Mouse (Mus musculus) c-Kit-negative CD71-positive TER-119-positive erythroid progenitor cells, embryonic 14.5 days (primary cell): ENCODE results near the gene Bcl7c.
"Not testable (repeated sequence)": the region's sequence is repeated elsewhere in the genome, so short reads cannot be mapped to it uniquely, and the experiment has no call there.

ENCODE experiments used
- DNase-seq: peaks from one replicate; pipeline ENCODE4 v3.0.0-alpha.2; 2013; ENCODE audit warnings: low read depth, low spot score

Bcl7c gene

DNA sequence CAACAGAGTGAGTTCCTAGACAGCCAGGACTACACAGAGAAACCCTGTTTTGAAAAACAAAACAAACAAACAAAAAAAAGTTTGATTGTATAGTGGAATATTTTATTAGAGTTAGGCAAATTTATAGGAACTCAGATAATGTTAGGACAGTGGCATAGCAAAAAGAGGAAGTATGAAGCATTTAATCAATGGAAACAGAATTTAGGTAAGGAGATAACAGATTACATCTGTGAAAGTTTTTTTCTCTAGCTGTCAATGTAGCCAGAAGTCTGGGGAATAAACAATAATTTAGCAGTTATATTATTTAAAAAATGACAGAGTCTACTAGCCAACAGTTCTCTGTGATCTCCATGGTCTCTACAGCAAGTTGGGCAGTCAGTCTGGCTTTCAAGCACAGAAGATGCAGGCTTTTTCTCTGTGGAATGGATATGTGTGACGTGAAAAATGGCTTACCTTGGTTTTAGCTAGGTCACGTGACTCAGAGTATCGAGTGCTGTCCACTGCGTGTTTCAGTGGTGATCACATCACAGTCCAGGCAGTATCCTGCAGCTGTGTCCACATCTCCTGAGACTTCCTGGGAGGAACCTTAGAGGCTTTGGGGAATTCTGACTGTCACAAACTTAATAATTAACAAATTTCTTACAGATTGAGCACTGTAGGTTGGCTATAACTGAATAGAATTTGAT, 60.1 kb downstream of the Bcl7c start:
- no peak for DNase-seq

DNA sequence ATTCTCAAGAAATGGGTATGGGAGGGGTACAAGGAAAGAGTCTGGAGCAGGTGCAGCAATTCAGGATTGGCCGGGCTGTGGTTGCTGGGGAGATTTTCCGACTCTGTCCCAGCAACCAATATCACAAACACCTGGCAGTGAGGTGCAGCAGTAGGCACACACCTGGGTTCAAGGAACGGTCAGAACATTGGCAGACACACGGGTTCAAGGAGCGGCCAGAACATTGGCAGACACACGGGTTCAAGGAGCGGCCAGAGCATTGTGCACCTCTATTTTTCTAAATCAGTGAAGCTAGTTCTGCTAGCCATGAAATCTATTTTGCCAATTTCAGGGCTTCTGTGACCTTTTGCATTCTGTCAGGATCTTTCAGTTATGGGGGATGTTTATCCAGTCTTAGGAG, 61.2 kb downstream of the Bcl7c start:
- DNase-seq, result not testable (repeated sequence)

DNA sequence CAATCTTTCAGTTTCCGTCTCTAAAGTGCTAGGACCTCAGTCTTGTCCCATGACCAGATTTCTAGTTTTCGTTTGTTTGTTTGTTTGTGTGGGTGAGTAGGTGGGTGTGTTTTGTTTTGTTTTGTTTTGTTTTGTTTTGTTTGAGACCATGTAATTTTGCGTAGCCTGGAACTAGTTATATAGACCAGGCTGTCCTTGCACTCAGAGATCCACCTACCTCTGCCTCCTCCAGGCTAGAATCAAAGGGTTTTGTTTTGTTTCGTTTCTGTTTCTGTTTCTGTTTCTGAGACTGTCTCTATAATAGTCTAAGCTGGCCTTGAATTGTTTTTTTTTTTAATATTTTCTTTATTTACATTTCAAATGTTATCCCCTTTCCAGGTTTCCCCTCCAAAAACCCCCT, 62.4 kb downstream of the Bcl7c start:
- no peak for DNase-seq

DNA sequence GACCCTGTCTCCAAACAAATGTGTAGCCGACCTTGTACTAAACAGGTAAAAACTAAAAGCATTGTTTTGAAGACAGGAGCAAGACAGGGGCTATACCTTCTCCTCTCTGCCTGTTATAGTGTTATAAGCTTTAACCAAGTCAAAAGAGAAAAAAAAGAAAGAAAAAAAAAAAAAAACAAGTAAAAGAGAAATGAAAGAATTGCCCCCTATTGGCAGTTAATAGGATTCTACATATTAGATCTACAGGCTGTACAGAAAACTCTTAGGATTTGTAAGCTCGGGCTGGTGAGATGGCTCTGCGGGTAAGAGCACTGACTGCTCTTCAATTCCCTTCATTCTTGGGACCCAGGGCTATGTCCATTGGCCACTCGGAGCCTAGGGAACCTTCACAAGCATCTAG, 66.5 kb downstream of the Bcl7c start:
- no peak for DNase-seq

DNA sequence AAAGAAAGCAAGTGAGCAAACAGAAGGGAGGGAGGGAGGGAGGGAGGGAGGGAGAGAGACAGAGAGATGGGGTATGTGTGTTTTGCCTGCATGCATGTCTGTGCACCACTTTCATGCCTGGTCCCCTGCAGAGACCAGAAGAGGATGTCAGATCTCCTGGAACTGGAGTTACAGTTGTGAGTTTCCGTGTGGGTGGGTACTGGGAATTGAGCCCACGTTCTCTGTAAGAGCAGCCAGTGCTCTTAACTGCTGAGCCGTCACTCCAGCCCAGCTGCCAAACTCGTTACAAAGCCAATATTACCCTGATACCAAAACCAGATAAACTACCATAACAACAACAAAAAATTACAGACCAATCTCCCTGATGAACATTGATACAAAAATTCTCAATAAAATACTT, 67.5 kb downstream of the Bcl7c start:
- DNase-seq, result no peak

DNA sequence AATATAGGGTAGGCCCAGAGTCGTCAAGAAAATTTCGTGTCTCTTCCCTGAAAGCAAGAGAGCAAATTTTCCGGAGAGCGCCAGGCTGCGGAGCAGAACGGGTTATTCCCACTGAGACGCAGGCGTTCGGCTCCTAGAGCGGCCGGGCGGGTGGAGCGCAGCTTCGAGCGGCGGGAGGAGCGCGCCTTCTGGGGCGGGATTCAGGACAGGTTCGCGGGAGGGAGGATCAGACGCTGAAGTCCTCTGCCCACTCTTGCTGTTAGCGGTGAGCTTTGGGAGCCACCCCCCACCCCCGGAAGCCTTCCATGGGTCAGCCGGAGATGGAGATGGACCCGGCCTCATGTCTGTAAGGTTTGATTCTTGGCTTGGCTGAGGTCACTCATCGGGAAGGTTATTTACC, 71.8 kb downstream of the Bcl7c start:
- no peak for DNase-seq

DNA sequence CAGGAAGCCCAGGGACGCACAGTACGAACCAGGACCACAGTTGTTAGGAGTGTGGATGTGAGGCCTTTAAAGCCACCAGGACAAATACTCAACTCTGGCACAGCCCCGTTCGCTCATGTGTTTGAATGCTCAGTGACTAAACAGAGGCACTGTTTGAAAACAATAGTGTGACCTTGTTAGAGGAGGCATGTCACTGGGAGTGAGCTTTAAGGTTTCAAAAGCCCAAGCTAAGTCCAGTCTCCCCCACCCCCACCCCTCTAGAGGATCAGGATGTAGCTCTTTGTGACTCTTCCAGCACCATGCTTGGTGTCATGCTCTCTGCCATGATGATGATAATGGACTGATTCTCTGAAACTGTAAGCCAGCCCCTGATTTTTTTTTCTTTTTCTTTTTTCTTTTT, 77.3 kb downstream of the Bcl7c start:
- no peak for DNase-seq

DNA sequence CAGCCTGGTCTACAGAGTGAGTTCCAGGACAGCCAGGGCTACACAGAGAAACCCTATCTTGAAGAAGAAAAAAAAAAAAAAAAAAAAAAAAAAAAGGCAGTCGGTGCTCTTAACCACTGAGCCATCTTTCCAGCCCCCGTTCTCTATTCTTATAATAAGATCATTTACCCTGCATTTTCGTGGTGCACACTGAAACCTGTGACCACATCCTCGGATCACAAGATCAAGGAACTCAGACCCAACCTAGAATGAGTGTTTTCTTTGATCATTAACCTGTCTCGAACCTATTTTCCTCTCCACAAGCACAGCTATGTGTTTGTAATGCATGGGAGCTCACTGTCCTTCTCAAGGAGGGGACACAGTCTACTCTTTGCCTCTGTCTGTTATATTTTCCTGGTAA, 80.1 kb downstream of the Bcl7c start:
- DNase-seq, result no peak

DNA sequence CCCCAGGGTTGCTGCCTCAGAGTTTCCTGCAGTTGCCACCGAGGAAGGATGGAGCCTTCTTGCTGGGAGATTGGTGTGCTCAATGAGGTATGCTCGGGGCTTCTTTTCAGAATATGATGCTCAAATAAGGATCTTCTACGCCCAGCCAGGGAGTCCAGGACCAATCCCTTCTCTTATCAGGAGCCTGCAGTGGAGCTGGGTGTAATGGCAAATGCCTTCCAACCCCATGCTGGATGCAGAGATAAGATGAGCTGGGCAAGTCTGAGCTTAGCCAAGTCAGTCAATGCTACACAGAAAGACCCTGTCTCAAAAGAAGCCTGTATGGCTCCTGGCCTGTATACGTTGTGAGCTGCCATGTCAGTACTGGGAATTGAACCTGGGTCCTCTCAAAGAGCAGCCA, 82.3 kb downstream of the Bcl7c start:
- DNase-seq, result peak; percentile 76

DNA sequence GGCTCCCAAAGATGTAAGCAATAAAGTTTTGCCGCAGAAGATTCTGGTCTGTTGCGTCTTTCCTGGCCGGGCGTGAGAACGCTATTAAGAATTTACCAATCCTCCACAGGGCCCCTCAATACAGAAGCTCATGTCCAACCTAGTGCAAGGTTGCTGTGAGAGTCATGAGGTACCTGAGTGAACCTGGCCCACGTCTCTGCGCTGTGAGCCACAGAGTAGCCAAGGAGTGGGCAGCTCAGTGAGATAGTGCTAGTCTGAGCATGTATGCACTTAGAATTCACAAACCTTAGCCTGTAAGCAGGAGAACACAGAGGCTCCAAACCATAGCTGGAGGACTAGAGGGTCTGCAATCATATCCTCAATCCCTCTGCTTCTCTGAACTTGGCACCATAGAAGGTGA, 82.7 kb downstream of the Bcl7c start:
- DNase-seq, result no peak

DNA sequence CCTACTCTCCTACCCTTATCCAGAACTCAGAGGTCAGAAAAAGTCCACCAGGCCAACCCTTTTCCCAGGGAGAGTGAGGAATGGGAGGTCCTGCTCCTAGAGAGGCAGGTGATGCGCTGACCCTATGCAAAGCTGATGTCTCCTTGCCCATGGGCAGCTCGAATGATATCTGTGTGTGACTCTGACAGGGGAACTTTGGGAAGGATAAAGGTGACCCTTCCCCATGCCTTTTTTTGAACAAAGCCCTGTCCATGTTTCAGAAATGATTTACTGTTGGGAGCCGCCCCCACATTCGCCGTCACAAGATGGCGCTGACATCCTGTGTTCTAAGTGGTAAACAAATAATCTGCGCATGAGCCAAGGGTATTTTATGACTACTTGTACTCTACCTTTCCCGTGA, 90.3 kb downstream of the Bcl7c start:
- not testable (repeated sequence) for DNase-seq

DNA sequence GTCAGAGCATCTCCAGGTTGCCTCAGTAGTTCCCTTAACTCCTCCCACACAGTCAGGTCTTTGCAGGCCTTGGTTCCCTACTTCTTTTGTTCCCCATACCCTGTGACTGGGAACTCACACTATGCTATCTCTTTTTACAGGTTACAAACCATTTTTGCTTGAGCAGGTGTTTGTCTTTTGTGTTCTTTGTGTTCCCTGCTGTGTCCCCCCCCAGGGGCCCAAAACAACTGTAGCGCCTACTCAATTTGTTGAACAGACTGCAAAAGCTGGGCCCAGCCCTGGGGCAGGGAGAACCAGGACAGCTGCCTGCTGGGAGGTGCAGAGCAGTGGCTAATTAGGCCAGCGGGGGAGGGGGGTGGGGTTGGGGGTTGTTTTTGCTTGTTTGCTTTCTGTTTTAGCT, 90.8 kb downstream of the Bcl7c start:
- DNase-seq, result no peak

DNA sequence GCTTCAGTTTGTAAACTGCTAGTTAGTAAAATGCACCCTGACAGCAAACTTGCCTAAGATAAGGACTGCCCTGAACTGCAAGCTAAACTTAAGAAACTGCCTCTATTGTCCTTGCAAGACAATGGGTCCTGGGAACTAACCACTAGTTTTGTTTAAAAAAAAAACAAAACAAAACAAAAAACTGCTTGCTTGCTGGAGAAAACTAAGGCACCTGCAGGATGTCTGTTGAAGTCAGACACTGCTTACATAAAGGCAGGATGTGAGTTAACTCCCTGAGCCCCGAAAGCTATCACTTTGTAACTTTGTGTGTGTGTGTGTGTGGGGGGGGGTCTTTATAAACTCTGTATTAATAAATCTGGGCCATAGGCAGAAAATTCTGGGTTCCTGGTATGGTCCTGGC, 91.9 kb downstream of the Bcl7c start:
- no peak for DNase-seq

DNA sequence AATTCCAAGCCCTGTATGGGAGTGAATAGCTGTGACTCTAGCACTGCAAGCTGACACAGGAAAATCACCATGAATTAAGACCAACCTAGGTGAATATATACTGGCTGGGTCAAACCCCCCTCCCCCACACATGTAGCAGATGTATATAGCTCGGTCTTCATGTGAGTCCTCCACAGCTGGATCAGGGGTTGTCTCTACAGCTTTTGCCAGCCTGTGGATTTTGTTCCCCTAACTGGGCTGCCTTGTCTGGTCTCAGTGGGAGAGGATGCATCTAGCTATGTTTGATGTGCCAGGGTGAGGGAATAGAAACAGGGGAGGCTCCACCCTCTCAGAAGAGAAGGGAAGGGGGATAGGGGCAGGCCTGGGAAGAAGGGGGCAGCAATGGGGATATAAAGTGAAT, 92.4 kb downstream of the Bcl7c start:
- no peak for DNase-seq

DNA sequence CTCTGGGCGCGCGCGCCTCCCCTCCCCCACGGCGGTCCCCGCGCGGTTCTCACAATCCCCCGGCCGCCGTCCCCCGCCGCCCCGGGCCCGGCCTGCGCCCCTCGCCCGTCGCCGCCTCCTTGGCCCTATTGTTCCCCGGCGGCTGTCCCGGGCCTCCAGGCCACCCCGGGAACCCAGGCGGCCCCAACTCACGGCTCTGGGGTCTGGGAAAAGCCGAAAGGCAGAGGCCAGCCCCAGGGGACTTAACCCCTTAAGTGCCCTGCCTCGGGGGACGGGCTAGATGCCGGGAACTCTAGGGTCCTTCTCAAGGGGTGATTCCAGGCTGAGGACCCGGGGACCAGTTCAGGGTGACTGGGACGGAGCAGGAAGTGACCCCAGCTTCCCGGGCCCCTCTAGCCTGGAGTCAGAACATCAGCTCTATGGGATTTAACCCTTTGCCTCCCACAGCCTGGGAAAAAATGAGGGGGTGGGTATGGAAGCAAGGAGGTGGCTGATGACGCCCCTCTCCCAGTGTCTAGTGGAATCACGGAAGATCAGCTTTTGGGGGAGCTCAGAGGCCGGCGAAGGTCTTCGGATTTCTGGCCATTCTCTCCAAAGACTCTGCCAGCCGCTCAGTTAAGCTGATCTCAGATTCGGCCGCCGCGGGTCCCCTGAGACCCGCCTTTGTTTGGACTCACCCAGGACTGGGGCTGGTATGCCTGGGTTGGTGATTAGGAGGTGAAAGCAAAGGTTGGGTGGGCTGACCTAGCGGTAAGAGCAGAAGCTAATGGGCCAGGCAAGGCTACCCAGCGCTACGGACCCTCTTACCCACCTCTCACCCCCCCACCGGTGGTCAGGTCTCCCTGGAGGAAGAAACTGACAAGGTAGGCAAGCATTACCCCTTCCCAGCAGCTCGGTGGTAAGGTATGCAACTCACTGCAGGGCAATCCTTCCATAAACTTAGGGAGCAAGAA, 93.6 kb downstream of the Bcl7c start, which contains the start of gene Zfp629:
Zfp629 (minus strand) TSS at position 907 of the 953 bp plus-strand sequence.
- no peak for DNase-seq

DNA sequence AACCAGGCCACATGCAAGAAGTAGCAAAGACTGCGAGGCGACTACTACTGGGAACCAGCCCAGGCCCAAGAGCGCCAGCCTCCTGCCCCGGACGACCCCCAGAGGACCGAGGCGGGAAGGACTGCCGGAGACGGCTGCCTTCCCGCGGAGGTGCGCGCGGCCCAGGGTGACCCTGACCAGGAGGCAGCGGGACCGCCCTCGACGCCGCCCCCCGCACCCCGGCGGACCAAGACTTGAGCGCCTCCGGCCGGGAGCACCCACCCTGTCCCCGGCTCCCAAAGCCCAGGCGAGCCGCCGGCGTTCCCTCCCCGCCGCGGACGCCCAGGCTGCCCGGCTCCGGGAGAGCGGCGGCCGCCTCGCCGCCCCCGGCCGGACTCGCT, 94.2 kb downstream of the Bcl7c start:
- DNase-seq, result no peak

DNA sequence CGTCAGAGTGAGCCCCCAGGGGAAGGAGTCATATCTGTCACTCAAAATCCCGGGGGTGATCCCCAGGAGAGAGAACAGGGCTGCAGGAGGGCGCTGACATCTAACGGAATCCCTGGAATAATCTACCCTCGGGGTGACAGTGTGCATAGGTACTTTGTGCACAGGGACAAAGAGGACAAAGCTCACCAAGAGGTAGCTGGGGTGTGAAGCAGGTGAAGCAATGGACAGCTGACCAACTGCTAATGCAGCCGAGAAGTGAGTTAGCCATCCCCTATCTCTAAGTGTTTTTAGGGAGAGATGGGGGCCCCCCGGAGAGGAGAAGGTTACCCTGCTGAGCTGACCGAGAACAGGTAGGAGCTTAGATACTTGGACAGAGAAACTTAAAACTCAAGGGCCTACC, 94.6 kb downstream of the Bcl7c start:
- DNase-seq, result no peak

DNA sequence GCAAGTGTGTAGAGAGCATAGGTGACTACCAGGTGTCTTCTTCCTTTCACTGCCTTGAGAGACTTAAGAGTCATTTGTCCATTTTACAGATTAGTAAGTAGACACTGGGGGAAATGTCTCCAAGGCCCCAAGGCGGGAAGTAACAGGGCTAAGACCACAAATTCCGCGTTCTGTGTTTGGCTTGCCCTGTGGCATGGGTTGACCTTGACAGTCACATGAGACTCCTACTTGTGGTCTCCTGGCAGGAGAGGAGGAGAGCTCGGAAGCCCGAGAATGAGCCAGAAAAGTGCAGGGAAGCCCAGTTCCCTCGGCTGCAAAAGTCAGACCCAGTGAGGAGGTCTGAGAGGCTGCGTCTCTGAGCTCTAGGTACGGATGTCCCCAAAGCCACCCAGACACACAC, 95.2 kb downstream of the Bcl7c start:
- DNase-seq, result no peak

DNA sequence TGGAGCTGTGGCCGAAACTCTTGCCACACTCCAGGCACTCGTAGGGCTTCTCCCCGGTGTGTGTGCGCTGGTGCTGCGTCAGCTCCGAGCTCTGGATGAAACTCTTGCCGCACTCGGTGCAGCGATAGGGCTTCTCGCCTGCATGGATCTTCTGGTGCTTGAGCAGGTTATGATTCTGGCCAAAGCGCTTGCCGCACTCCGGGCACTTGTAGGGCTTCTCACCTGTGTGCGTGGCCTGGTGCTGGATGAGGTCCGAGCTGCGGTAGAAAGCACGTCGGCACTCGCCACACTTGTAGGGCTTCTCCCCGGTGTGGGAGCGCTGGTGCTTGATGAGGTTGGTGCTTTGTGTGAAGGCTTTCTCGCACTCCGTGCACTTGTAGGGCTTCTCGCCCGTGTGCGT, 97.2 kb downstream of the Bcl7c start:
- DNase-seq, result no peak
